Mouse (Mus musculus) lung, adult 2 months (tissue): ENCODE results near the gene Utp14b. TPM values are rescaled to one million over a fixed set of nuclear protein-coding genes. Genes with fewer than 3 reads are reported as not detected.

ENCODE experiments used
- DNase-seq: peaks from one replicate; pipeline ENCODE4 v3.0.0; 2022
- H3K4me1 ChIP-seq: fragments of 200-500 bp; 2 replicates; pipeline ENCODE4 v1.6.1; 2011; ENCODE audit warnings: low read length; ENCODE audit not compliant: control insufficient read depth, insufficient read depth
- H3K4me3 ChIP-seq: fragments of 200-500 bp; replicated peaks from 2 replicates; pipeline ENCODE3; 2011; ENCODE audit warnings: low read depth, mild to moderate bottlenecking, control low read depth, low read length; ENCODE audit errors: extremely low read depth
- CTCF ChIP-seq: fragments of 200-500 bp; IDR thresholded peaks from 2 replicates; pipeline ENCODE4 v1.5.1; 2011; ENCODE audit warnings: mild to moderate bottlenecking, low read length, control low read depth; ENCODE audit not compliant: insufficient read depth
- POLR2A ChIP-seq: fragments of 200-500 bp; IDR thresholded peaks from 2 replicates; pipeline ENCODE4 v1.6.1; 2011; ENCODE audit warnings: low read depth, mild to moderate bottlenecking, control low read depth, low read length, borderline replicate concordance; ENCODE audit errors: extremely low read depth
- WGBS: fragments of 180-500 bp; shearing (Covaris S2); methylation state at CpG from one replicate; pipeline ENCODE4 v1.1.7; 2018; 5-methylcytosine and 5-hydroxymethylcytosine counted together
- polyA plus RNA-seq: library from polyadenylated mRNA; depleted of rRNA; stranded (reverse); fragments of >200 nt; gene quantifications from 2 replicates; pipeline ENCODE4 v1.2.3, GENCODE M21; 2012

Utp14b gene
- polyA plus RNA-seq, 1 experiment, result 0.83 TPM

DNA sequence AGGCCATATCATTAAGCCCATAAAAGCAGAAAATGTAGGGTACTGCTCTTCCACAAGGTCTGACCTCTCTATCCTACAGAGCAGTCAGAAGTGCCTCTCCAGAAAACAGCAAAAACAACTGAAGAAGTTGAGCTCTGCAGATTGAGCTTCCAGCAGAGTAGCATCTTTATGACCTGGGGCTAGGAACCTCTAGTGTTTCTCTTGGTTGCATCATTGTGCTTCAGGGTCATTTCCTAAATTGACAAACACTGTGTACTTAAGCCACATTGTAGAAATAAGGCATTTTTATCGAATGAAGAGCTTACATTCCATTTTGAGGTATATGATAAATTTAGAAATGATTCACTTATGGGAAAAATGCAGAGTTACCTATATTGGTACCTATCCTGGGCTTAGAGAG lies 8.7 kb downstream of the Utp14b start:
- no peak for DNase-seq
- 75% methylated on average over 1 of the region's 1 CpGs for WGBS
- Histone ChIP-seq H3K4me1 (no peaks in the 10 kb centered on the region), H3K4me3 (no peak overlapping the region)
- TF ChIP-seq POLR2A (no peak), CTCF (no peak)

DNA sequence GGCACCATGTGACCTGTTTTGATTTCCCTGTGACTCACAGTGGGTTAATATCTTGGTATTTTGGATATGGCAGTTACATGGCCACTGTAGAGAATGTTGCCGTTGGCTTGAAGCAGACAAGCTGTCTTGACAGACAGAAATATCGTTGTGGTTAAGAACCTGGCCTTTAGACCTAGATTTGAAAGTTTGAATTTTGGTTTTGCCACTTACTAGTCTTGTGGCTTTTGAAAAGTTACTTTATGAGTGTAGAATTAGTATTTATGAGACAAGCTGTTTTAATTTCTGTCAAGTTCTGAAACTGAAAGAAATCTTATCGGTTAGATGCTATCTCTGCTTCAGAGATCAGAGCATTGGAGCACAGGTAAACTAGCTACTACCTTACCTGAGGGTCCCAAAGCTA lies 24.5 kb downstream of the Utp14b start:
- TF ChIP-seq CTCF, result no peak
- TF ChIP-seq POLR2A, result no peak
- DNase-seq, result no peak
- no peak overlapping the region for H3K4me3 ChIP-seq
- no peaks in the 10 kb centered on the region for H3K4me1 ChIP-seq
- WGBS, result 76% methylated on average over 3 of the region's 3 CpGs

DNA sequence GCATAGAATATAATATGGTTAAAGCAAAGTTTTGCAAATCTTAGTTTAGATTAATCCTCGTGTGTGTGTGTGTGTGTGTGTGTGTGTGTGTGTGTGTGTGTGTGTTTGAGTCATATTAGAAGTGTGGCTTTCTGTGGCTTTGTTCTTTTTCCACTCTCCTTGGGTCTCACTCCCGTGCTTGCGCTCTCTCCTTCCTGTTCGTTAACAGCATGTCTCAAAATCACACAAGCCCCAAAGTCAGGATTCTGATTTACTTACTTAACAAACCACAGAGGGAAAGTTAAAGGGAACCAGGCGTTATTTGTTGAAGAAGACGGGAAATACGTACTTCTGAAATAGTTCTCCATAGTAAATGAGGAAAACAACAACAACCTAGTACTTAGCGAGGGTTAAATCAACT lies 26.3 kb downstream of the Utp14b start:
- H3K4me3 ChIP-seq, result no peak overlapping the region
- no peaks in the 10 kb centered on the region for H3K4me1 ChIP-seq
- DNase-seq, result no peak
- TF ChIP-seq CTCF (no peak), POLR2A (no peak)
- WGBS, result 81% methylated on average over 8 of the region's 8 CpGs

DNA sequence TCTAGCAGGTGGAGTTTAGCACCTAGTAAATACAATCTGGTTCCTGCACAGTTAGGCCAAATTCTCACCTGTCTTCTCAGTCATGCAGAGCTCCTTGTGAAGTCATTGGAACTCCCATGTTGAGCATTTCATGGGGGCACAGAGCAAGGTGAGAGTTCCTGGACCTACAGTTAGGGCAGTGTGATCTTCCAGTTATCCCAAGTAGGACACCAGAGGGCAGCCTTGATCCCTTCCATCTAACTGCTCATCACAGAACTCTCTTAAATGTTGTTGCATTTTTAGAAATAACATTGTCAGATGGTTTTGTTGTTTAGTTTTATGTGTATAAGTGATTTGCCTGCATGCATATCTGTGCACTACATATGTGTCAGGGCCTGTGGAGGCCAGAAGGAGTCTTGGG lies 29.0 kb downstream of the Utp14b start:
- no peak overlapping the region for H3K4me3 ChIP-seq
- H3K4me1 ChIP-seq, result no peaks in the 10 kb centered on the region
- no peak for TF ChIP-seq POLR2A
- peak; percentile 40 for TF ChIP-seq CTCF
- DNase-seq, result no peak

DNA sequence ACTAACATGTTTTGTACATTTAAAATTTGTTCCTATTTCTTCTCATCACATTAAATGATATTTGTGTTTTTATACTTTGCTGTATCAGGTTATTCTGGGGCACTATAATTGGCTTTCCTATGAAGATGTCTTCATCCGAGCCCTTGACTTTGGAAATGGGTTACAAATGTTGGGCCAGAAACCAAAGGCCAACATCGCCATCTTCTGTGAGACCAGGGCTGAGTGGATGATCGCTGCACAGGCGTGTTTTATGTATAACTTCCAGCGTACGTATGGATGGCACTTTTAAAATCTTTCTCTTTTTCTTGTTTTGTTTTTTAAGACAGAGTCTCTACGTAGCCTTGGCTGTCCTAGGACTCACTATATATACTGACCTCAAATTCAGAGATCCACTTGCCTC lies 30.3 kb downstream of the Utp14b start:
- DNase-seq, result no peak
- 90% methylated on average over 7 of the region's 7 CpGs for WGBS
- no peak overlapping the region for H3K4me3 ChIP-seq
- H3K4me1 ChIP-seq, result no peaks in the 10 kb centered on the region
- TF ChIP-seq POLR2A (no peak), CTCF (peak; percentile 37; the same call in 1 of the 2 replicates)

DNA sequence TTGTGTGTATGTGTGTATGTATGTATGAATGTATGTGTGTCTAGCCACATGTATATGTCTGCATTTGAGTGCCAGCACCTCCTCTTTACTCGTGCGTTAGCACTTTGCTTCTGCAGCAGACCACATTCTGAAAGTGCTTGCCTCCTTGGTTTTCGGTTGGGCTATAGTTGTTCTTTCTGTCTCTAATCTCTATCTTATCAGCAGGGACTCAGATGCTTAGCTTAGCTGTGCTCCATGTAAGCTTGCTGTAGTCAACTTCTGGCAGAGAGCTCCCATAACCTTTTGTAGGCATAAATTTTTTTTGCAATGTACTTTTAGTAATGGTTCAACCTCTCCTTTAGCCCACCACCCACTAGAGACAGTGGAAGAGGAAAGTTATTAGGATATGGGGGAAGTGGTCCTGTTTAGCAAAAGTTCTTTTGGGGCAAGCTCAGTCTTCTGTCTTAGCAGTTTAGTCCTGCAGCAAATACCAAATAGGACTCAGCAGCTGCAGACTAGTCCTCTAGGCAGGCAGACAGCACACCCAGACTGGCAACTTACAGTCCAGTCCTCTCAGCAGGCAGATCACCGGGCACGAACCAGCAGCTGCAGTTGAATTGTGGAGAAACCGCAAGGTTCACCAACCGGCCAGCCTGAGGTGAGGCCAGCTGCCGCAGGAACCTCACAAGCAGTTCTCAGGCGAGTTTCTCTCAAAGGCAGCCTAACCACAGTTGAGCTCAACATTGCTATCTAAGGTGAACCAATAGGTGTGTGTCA lies 36.8 kb downstream of the Utp14b start:
- Histone ChIP-seq H3K4me1 (no peaks in the 10 kb centered on the region), H3K4me3 (no peak overlapping the region)
- TF ChIP-seq POLR2A (no peak), CTCF (no peak)
- WGBS, result 89% methylated on average over 9 of the region's 9 CpGs
- no peak for DNase-seq

DNA sequence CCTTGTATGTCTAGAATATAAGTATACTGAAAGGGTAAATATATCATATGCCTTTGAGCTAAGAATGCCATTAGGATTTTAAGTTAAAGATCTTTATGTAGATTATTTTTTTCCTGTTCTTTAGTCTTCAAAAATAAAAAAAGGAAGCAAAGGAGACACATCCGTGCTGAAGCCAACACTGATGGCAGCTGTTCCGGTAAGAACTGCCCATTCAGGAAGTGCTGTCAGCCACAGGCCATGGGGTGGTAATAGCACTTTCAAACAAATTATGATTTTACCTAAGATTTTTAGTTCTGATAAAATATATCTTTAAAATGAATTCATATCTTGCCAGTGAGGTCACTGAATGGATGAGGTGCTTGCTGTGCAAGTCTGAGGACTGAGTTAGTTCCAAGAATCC lies 38.5 kb downstream of the Utp14b start:
- WGBS, result 56% methylated on average over 2 of the region's 2 CpGs

DNA sequence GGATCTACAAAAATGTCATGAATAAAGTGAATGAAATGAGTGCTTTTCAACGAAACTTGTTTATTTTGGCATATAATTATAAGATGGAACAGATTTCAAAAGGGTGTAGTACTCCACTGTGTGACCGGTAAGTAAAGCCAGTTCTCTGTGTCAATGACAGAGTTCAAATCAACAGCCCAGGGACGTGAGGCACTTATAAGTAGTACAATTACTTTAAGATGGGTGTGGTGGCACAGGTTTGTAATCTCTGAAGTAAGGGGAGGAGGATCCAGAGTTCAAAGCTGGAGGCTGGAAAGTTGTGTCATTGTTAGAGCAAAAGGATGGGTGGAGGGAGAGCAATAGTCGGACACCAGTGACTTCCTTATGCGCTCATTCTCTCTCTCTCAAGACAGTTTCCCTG lies 39.1 kb downstream of the Utp14b start:
- Histone ChIP-seq H3K4me3 (no peak overlapping the region), H3K4me1 (no peaks in the 10 kb centered on the region)
- no peak for DNase-seq
- WGBS, result 75% methylated on average over 5 of the region's 5 CpGs
- TF ChIP-seq POLR2A (no peak), CTCF (no peak)

More for the DNA sequence above, 38.5 kb downstream of the Utp14b start:
- DNase-seq, result no peak
- Histone ChIP-seq H3K4me3 (no peak overlapping the region), H3K4me1 (no peaks in the 10 kb centered on the region)
- TF ChIP-seq CTCF (no peak), POLR2A (no peak)

DNA sequence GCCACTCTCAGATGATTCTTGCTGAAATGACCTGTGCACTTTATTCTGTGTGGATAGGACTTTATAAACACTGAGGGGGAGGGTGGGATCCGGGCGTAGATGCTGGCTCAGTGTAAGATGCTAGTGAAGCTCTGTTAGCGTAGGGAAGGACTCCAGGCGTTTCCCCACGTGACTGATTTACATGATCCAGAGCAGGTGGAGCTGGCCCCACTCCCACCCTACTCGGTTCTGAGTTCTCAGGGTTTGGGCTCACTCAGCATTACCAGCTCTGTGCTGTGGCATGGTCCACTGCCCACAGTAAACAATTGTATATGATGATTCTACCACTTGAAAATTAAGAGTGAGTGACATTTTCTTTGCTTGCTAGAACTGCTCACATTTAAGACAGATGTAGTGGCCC lies 40.3 kb downstream of the Utp14b start:
- Histone ChIP-seq H3K4me1 (no peaks in the 10 kb centered on the region), H3K4me3 (no peak overlapping the region)
- WGBS, result 82% methylated on average over 6 of the region's 6 CpGs
- DNase-seq, result no peak
- TF ChIP-seq CTCF (no peak), POLR2A (no peak)

DNA sequence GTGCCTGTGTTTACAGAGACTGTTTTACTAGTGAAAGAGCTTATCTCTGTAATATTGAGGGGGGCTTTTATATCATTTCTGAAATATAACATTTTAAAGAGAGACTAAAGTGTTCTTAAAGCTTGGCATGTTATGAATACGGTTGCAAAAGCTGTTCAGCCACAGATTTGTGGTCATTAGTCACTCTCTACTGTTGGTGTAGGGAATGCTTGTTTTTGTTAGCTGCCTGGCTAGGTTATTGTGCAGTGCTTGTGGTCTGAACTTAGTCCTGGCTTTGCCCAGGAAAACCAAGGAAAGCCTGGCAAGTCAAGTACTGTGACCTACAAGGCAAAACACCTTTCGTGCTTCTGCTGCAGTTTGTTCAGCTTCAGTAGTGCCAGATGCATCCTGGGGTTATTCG lies 43.9 kb downstream of the Utp14b start:
- 80% methylated on average over 3 of the region's 3 CpGs for WGBS
- DNase-seq, result no peak
- no peak overlapping the region for H3K4me3 ChIP-seq
- no peaks in the 10 kb centered on the region for H3K4me1 ChIP-seq
- TF ChIP-seq CTCF, result no peak
- TF ChIP-seq POLR2A, result no peak
